Mouse (Mus musculus) CH12F3 (cell line): Measurements from ENCODE around the gene Dhh.

Source experiments
- in situ Hi-C: fragments of 300-500 bp; cut with MboI; formaldehyde crosslinking; loops from 2 replicates; pipeline ENCODE4 v1.14.3; 2020; ENCODE audit warnings: low sequenced_read_pairs

Gene Dhh

GRCm38 (mm10) chr15:98852071-98852470 is 46.3 kb downstream of the Dhh start:
- in situ Hi-C loops, result no loop called here

- in situ Hi-C loops, result no loop called here
Measured at GRCm38 (mm10) chr15:98851229-98851818, 47.0 kb downstream of the Dhh start.

GRCm38 (mm10) chr15:98850668-98851067 is 47.7 kb downstream of the Dhh start:
- in situ Hi-C loops, result no loop called here

GRCm38 (mm10) chr15:98849956-98850600 is 48.3 kb downstream of the Dhh start:
- in situ Hi-C loops, result no loop called here

GRCm38 (mm10) chr15:98849165-98849564 is 49.2 kb downstream of the Dhh start:
- in situ Hi-C loops, result no loop called here

- in situ Hi-C loops, result no loop called here
Measured at GRCm38 (mm10) chr15:98846140-98846539, 52.2 kb downstream of the Dhh start.

- in situ Hi-C loops, result no loop called here
Measured at GRCm38 (mm10) chr15:98845149-98845548, 53.2 kb downstream of the Dhh start.

GRCm38 (mm10) chr15:98843595-98844223 is 54.6 kb downstream of the Dhh start:
- in situ Hi-C loops, result no loop called here
